Mouse (Mus musculus) embryo, embryonic 9.5 days (tissue): ENCODE data around the gene Ldah.

ENCODE experiments used
- DNase-seq: peaks from one replicate; pipeline ENCODE4 v3.0.0-alpha.2; 2017; ENCODE audit errors: extremely low spot score

Ldah gene

GRCm38 (mm10) chr12:8281225-8282017 lies 73.5 kb downstream of the Ldah start:
- no peak for DNase-seq

GRCm38 (mm10) chr12:8287970-8288369 lies 80.1 kb downstream of the Ldah start:
- DNase-seq, result no peak

DNA sequence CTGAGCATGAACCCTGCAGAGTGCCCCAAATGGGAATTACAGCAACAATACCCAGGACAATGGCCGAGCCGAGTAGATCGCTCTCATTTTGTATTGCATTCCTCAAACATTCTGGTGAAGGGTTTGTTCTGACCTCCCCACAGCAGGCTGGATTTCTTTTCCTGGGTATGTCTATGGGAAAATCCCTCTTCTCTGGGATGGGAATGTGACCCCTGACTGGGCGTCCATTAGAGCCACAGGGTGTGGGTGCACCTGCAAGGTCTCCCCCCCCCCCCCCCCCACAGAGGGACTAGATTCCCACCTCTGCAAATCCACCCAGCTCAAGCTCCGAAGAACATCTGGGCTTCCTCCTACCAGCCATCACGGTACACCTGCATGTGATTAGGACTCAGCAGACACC lies 81.2 kb downstream of the Ldah start:
- no peak for DNase-seq

DNA sequence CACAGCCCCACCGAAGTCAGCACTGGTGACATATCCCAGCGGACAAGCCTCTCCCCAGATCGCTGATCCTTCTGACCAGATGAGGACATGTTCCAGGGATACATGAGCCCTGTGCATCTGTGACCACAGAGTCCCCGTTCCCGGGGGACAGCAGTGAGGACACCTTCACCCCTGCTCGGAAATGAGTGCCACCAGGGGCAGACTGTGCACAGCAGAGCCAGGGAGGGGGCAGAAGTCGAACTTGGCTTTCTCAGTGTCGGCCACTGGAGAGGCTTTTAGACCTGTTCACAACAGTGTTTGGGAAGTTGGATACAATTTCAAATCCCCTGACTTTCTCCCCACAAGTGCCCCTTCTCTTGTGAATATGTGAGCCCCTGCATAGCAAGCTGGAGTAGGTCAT lies 81.6 kb downstream of the Ldah start:
- no peak for DNase-seq

GRCm38 (mm10) chr12:8291157-8291853 lies 83.4 kb downstream of the Ldah start:
- DNase-seq, result no peak

- DNase-seq, result no peak
Observed at GRCm38 (mm10) chr12:8295307-8295913, 87.5 kb downstream of the Ldah start.

DNA sequence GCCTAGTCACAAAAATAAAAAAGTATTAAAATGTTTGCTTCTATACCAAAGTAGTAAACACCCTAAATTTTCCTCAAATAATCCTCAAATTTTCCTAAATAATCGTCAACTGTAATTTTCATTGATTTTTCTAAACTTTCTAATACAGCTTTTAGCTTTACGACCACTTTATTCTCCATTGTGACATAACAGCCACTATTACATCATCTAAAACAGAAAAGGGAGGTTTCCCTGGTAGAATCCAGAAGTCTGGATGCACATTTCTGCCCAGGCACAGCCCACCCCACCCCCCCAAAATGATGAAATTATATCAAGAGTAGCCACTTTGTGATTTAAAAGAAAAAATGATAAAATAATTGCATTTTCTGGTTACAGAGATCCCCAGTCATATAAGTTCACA lies 88.2 kb downstream of the Ldah start:
- DNase-seq, result no peak

GRCm38 (mm10) chr12:8297586-8298214 lies 89.8 kb downstream of the Ldah start:
- no peak for DNase-seq

- DNase-seq, result peak; percentile 47
Observed at GRCm38 (mm10) chr12:8298361-8299142, 90.6 kb downstream of the Ldah start.

DNA sequence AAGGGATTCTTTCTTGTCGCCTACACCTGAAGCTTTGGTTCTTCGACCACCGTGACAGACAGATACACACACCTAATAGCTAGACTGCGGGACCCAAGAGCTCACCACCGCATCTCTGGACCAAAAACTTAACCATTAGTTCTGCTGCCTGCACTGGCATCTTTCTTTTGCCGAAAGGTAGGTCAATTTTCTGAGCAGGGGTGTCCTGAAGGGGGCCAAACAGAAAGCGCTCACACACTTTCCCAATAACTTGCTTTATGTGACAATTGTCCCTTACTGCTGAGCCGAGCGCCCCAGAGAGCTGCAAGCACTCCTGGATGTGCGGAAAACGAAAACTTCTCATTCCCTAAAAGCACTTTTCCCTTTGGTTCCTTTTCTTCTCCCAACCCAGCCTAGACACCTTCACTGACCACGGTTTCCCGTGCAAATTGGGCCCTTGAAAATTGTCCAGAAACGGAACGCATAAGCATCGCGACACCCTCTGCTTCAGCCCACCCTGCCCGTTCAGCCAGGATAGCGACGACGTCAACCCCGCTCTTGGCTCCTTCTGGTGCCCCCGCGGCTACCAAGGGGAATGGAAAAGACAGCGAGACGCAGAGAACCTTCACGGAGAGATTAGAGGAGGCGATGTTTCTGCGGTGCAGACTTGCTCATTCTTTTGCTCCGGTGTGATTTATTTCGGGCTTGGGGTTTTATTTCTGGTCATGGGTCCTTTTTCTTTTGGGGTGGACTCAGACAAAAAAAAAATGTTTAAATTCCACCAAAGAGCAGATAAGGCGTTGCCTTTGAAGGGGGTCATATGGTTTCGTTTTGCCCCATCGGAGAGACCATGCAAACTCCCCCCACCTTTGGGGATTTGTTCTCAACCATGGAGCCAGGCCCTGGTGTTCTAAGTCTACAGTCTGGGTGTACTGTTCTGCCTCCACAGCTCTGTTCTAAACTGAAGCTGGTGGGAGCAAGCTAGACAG lies 91.5 kb downstream of the Ldah start:
- peak; percentile 44 for DNase-seq

DNA sequence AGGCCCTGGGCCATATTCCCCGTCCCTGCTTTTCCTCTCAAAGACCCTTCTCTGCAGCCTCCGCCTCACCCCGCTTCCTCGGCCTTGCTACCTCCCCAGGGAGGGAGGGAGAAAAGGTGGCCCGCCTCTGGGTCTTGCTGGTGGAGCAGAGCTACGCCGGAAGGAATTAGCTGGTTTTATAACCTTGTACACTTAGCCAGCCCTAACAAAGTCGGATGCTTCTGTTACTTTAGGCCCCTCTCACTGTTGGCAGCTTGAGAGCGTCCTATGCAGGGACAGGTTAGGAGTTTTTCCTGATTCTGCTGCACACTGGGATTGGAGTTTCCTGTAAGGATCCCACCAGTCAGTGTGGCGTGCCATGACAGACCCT lies 92.2 kb downstream of the Ldah start:
- DNase-seq, result peak; percentile 52

DNA sequence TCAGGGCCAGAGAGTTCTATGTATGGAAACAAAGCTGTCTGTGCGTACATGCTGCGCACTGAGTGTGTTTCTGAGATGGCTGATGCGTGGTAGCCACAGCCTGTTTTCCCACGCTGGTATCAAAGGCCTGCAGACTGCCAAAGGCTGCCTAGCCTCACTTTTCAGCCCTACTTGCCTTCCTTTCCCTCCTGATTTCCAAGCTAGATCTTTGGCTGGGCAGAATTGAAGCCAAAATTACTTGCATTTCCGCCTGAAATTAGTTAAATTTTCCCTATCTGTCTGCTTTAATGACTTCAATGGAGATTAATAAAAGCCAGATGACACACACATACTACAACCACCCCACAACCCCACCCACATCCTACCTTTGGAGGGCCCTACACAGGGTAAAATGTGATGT lies 92.6 kb downstream of the Ldah start:
- no peak for DNase-seq

DNA sequence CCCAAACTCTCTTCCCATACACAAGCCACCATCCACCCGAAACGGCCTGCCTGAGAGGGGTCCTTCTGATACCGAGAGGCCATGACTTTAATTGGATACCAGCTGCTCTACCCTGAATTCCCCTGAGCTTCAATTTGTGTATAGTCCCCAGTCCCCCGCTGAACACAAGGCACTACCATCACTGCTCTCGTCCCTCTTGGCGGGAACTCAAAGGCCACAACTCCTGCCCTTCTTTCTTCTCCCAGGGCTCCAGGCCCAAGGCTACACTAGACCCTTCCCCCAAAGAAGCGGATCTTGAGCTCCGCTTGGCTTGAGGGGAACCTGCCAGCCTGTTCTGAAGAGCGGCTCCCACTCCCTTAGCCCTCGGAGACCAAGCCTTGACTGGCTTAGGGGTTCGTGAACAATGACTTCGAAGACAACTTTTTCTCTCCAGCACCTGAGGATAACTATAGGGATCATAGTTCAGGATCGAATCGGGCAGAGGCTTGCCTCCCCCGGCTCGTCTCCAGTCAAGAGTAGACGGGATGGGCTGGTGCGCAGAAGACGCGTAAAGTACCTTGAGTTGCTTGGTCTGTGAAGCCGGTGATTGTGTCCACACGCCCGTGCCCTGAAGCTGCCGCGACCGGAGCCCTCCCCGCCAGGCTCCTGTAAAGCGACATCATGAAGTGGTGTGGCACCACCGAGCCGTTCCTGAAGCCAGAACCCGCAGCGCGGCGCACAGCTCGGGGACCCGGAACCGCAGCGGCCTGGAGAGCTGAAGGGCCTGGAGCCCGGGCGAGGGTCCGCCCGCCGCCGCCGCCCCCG lies 93.3 kb downstream of the Ldah start:
- peak; percentile 42 for DNase-seq

DNA sequence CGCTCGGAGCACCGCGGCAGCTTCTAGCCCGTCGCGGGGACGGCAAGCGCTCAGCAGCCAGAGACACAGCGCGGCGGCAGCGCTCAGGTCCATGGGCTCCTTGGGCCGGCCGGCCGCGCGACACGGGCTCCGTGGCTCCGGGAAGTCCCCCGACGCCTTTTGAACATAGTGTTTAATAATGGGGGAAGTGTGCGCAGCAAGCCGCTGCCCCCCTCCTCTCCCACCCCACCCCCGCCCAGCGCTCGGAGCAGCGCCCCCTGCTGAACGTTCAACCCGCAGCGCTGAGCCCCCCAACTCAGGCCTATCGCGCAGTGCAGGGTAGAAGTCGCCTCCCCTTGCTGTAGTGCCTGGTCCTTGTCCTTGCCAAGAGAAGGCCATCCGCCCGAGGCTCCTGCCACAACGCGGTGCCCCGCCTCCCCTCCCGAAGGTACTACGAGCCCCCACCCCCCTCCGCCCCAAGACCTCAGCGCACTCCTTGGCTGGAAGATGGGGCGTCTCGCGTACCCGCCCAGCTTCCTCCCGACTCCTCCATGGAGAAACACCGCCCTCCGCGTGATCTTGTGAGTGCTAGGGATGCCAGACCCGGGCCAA lies 94.0 kb downstream of the Ldah start, which contains the start of gene Gdf7:
TSS of gene Gdf7 (minus strand) at position 114 of the 591 bp plus-strand sequence.
- DNase-seq, result peak; percentile 60

GRCm38 (mm10) chr12:8305258-8305657 lies 97.4 kb downstream of the Ldah start:
- no peak for DNase-seq

DNA sequence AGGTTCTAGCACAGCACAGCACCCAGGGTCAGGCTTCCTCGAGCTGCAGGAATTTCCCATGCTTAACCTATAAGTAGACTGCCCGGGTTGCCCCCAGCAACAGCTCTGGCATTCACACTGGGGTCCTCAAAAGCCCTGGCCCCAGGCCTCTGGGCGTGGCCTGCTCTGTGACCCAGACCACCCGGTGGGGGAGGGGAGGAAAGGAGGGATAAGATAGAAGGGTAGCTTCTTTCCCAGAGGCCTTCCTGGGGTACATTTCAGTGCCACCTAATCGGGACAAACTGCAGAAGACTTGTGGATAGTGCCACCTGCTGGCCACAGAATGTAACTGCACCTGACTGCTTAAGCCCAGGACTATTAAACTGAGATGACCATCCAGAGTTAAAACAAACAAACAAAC lies 98.5 kb downstream of the Ldah start:
- peak; percentile 84 for DNase-seq

GRCm38 (mm10) chr12:8306910-8307309 lies 99.0 kb downstream of the Ldah start:
- no peak for DNase-seq

DNA sequence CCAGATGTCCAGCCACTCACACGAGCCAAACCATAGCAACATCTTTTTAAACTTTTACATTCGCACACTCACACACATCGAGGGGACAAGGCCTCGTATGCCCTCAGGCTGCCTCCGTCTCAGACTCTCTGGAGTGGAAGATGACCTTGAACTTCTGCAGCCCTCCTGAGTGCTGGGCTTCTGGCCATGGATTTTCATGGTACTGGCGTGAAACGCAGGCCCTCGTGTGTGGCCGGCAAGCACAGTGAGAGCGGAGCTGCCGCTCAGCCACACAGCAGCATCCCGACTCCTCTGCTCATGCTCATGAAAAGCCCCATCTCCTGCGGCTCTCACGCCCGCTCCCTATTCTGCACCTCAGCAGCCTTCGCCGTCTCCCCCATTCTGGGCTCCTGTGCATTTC lies 103.1 kb downstream of the Ldah start:
- DNase-seq, result no peak

- DNase-seq, result no peak
Observed at GRCm38 (mm10) chr12:8312266-8312665, 104.4 kb downstream of the Ldah start.
